Mouse (Mus musculus) small intestine, adult 2 months (tissue): ENCODE data around the gene Tuba1a. TPM values are rescaled to one million over a fixed set of nuclear protein-coding genes. Genes with fewer than 3 reads are reported as not detected.
A peak's percentile ranks its signal among the peaks of the same experiment; 100 is the strongest.

Source experiments
- H3K27ac ChIP-seq: fragments of 200-500 bp; 2 replicates; pipeline ENCODE4 v1.5.1; 2012; ENCODE audit warnings: low read depth, low read length, control low read depth, inconsistent platforms; ENCODE audit not compliant: insufficient read depth
- H3K27me3 ChIP-seq: fragments of 200-500 bp; 2 replicates; pipeline ENCODE4 v1.6.1; 2012; ENCODE audit warnings: mild to moderate bottlenecking, moderate library complexity, low read length, inconsistent platforms; ENCODE audit not compliant: control insufficient read depth, insufficient read depth
- H3K36me3 ChIP-seq: fragments of 200-500 bp; 2 replicates; pipeline ENCODE4 v1.6.1; 2012; ENCODE audit warnings: mild to moderate bottlenecking, low read length, control low read depth, inconsistent platforms; ENCODE audit not compliant: control insufficient read depth, insufficient read depth
- H3K4me1 ChIP-seq: fragments of 200-500 bp; 2 replicates; pipeline ENCODE4 v1.6.1; 2012; ENCODE audit warnings: low read length, inconsistent platforms, mixed read lengths; ENCODE audit not compliant: control insufficient read depth, insufficient read depth, insufficient read length
- H3K4me3 ChIP-seq: fragments of 200-500 bp; 2 replicates; pipeline ENCODE4 v1.5.1; 2012; ENCODE audit warnings: low read depth, mild to moderate bottlenecking, control low read depth, inconsistent platforms, low read length, moderate library complexity
- CTCF ChIP-seq: fragments of 200-500 bp; IDR thresholded peaks from 2 replicates; pipeline ENCODE4 v1.5.1; 2012; ENCODE audit warnings: low read depth, mild to moderate bottlenecking, control low read depth, inconsistent platforms, low read length, moderate library complexity, mixed read lengths; ENCODE audit not compliant: insufficient replicate concordance, insufficient read length; ENCODE audit errors: extremely low read depth
- POLR2A ChIP-seq: fragments of 200-500 bp; IDR thresholded peaks from 2 replicates; pipeline ENCODE4 v1.6.1; 2012; ENCODE audit warnings: low read depth, mild to moderate bottlenecking, control low read depth, inconsistent platforms, low read length, moderate library complexity
- WGBS: fragments of 180-500 bp; shearing (Covaris S2); methylation state at CpG from one replicate; pipeline ENCODE4 v1.1.7; 2018; 5-methylcytosine and 5-hydroxymethylcytosine counted together
- polyA plus RNA-seq: library from polyadenylated mRNA; depleted of rRNA; stranded (reverse); fragments of >200 nt; gene quantifications from 2 replicates; pipeline ENCODE4 v1.2.3, GENCODE M21; 2012; rRNA removed

Gene Tuba1a
- polyA plus RNA-seq, 1 experiment: 99.6 TPM

DNA sequence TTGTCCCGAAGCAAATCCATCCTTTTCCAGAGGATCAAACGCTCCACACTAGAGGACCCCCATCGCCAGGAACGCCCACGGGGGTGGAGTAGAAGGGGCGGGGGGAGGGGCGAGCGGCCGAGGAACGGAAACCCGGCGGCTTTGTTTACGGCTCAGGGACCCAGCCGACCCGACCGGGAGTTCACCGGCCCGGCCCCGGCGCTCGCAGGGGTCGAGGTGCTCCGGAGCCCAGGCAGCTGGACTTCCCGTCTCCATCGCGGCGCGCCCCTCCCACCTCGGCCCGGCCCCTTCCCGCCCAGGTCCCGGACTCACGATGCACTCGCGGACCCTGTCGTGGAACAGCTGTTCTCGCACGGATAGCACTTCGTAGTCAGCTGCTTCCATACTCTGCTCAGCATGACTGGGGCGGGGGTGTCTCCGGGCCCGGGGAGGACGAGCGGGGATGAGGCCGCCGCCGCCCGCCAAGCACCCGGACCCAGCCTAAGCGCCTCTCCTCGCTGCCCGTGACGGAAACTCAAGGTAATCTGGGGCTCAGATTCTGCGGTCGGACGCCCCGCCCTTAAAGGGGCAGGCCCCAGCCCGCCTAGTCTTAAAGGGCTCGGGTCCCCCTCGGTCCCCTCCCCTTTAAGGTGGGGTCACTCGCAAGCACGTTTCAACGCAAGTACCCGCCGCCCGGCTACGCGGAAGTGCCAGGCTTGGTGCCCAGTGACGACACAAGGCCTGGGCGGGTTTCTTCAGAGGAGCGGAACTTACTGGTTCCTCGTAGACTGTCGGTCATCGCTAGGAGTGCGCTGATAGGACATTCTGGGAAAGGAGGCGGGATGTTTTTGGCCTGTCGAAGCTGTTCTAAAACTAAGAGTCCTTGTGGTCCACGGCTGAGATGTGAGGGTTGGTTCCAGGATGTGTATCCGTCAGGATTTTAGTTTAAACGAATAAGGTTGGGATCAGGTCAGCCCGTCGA lies 35.7 kb downstream of the Tuba1a start, which contains the start of gene Lmbr1l:
Gene Lmbr1l (minus strand): TSS at position 694 of the 961 bp plus-strand sequence.
- H3K4me1 ChIP-seq: peaks cover 7% of the 10 kb centered on the region; the same call in 1 of the 2 replicates
- under 1% methylated on average over 82 of the region's 82 CpGs for WGBS

DNA sequence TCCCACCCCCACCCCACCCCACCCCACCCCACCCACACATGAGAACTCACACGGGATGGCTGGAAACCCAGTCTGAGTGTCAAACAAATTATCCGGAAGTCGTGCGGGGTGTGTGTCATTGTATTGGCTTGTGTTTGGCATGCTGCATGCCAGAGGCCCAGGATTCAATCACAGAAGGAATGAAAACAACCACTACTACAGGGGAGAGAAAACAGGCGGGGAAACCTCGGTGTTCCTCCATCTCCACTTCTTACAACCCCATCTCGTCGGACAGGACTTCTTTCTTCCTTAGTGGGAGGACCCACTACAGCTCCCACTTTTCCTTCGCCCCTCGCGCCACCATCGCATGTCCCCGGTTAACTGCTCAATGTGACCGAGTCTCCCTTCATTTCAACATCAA lies 36.4 kb downstream of the Tuba1a start:
- H3K4me1 ChIP-seq: peaks cover 3% of the 10 kb centered on the region; the same call in 1 of the 2 replicates
- H3K27ac ChIP-seq: peak overlapping the region; percentile 40
- TF ChIP-seq POLR2A (no peak), CTCF (no peak)
- H3K36me3 ChIP-seq: peaks cover 22% of the 10 kb centered on the region
- WGBS: under 1% methylated on average over 14 of the region's 14 CpGs
- peak overlapping the region; percentile 78 for H3K4me3 ChIP-seq
- no peaks in the 10 kb centered on the region for H3K27me3 ChIP-seq

More for the DNA sequence above, 35.7 kb downstream of the Tuba1a start, which contains the start of gene Lmbr1l:
- Histone ChIP-seq H3K4me3 (peak within 1 kb of the TSS; percentile 78), H3K27me3 (no peaks in the 10 kb centered on the region), H3K27ac (peak within 1 kb of the TSS; percentile 74), H3K36me3 (peaks cover 14% of the 10 kb centered on the region)
- TF ChIP-seq POLR2A: peak; percentile 80
- 0 out of 2 replicates have a peak, but pooled peaks have one; percentile 18 for TF ChIP-seq CTCF

DNA sequence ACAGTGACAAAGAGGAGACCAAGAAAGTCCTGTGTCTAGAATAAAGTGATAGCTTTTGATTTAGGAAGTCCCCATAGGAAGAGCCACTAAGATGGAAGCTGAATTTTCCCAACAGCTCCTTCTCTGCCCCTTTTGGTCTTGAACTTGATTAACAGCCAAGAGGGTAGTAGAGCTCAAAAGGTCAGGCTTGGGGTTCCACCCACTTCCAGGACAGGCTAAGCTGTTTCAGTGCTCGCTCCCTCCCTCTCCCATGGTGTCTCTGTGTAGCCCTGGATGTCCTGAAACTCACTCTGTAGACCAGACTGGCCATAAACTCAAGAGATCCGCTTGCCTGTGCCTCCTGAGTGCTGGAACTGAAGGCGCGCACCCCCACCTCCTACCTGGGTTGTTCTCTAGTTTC lies 37.5 kb downstream of the Tuba1a start:
- peaks cover 32% of the 10 kb centered on the region for H3K36me3 ChIP-seq
- H3K27me3 ChIP-seq: no peaks in the 10 kb centered on the region
- TF ChIP-seq CTCF (no peak), POLR2A (no peak)
- H3K27ac ChIP-seq: no peak overlapping the region
- peaks cover 2% of the 10 kb centered on the region; the same call in 1 of the 2 replicates for H3K4me1 ChIP-seq
- 88% methylated on average over 4 of the region's 4 CpGs for WGBS
- no peak overlapping the region for H3K4me3 ChIP-seq

DNA sequence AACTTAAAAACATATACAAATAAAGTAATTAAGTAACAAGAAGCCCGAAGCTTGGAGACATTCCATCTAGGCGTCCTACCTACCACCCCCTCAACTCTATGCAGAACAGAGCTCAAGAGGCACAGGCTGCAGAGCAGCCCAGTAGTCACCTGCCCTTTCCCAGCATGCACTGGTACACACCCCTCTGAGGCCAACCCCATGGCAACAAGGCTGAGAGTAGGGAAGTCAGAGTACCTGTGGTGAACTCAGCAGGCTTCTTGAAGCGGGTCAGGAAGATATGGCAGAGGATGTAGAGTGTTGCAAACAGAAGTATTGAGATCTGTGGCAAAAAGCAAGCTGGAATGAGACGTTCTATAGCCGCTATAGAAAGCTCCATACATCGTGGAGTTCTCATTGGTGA lies 38.6 kb downstream of the Tuba1a start:
- Histone ChIP-seq H3K36me3 (peaks cover 39% of the 10 kb centered on the region), H3K27ac (no peak overlapping the region), H3K4me1 (peaks cover 2% of the 10 kb centered on the region; the same call in 1 of the 2 replicates), H3K4me3 (no peak overlapping the region), H3K27me3 (no peaks in the 10 kb centered on the region)
- TF ChIP-seq CTCF (no peak), POLR2A (no peak)
- WGBS: 93% methylated on average over 6 of the region's 6 CpGs

DNA sequence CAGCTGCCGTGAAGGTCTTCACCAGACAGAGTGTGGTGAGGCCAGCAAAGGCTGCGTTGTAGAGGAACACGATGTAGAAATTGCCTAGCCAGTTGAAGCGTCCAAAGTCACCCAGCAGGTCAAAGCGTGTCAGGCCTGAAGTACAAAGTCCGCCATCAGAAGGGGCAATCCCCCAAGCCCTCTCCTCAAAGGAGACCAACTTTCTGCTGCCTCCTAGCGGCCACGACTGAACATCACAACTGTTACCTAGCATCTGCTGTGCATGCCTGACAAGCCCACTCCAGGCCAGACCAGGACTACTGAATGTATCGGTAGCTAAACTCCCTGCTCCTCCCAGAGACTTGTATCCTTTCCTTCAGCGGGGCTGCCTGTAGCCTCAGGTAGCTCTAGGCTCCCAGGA lies 48.8 kb downstream of the Tuba1a start:
- no peaks in the 10 kb centered on the region for H3K27me3 ChIP-seq
- no peak overlapping the region for H3K27ac ChIP-seq
- H3K4me1 ChIP-seq: no peaks in the 10 kb centered on the region
- no peak overlapping the region for H3K4me3 ChIP-seq
- WGBS: 50% methylated on average over 10 of the region's 10 CpGs
- H3K36me3 ChIP-seq: peaks cover 49% of the 10 kb centered on the region
- TF ChIP-seq CTCF (peak; percentile 72; the same call in 1 of the 2 replicates), POLR2A (no peak)

DNA sequence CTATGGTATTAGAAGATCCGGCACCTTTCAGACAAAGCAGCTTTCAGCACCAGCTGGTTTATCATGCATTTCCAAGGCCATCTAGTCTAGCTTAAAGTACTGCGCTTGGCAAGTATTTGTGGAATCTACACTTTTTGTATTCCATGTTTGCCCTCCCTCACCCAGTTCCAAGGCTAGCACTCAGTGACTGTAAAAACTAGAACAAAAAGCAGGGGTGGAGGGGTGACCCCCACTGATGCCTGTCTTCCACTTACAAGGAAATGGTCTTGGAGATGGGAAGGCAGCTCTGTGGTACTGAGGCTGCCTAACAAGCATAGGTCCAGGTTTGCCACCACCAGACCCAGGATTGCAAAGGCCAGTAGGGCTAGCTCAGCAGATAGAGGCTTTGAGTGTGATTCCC lies 50.9 kb downstream of the Tuba1a start:
- 0 out of 2 replicates have a peak, but pooled peaks cover 2% of the 10 kb centered on the region for H3K4me1 ChIP-seq
- H3K27ac ChIP-seq: no peak overlapping the region
- TF ChIP-seq POLR2A: no peak
- TF ChIP-seq CTCF: no peak
- whole genome bisulfite sequencing: 91% methylated on average over 2 of the region's 2 CpGs
- no peak overlapping the region for H3K4me3 ChIP-seq
- H3K27me3 ChIP-seq: peaks cover 14% of the 10 kb centered on the region
- peaks cover 28% of the 10 kb centered on the region for H3K36me3 ChIP-seq

DNA sequence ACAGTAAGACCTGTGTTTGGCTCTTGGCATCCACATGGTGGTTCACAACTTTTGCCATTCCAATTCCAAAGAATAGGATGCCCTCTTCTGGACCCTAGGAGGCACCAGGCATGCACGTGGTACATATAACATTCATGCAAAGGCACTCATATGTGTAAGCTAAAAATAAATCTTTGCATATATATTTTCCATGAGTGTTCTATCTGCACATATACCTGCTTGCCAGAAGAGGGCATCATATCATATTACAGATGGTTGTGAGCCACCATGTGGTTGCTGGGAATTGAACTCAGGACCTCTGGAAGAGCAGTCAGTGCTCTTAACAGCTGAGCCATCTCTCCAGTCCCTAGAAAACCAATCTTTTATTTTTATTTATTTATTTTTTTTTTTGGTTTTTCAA lies 52.0 kb downstream of the Tuba1a start:
- peaks cover 23% of the 10 kb centered on the region for H3K27me3 ChIP-seq
- H3K4me3 ChIP-seq: no peak overlapping the region
- WGBS: 64% methylated on average over 1 of the region's 1 CpGs
- H3K36me3 ChIP-seq: peaks cover 19% of the 10 kb centered on the region
- 0 out of 2 replicates have a peak, but pooled peaks cover 2% of the 10 kb centered on the region for H3K4me1 ChIP-seq
- H3K27ac ChIP-seq: no peak overlapping the region
- TF ChIP-seq CTCF: no peak
- TF ChIP-seq POLR2A: no peak

Other genes with a start within 250 kb of the Tuba1a start
- gene Ccdc65, start 245.5 kb downstream of the Tuba1a start, polyA plus RNA-seq: 0.09 TPM in 1 of 2 replicates, not detected in the other
- gene Fkbp11, start 225.5 kb downstream of the Tuba1a start, polyA plus RNA-seq: 14.7 and 70.5 TPM in 2 replicates
- 43.3 and 104 TPM in 2 replicates for gene Arf3, start 190.5 kb downstream of the Tuba1a start, polyA plus RNA-seq
- gene Wnt10b, start 175.6 kb downstream of the Tuba1a start, polyA plus RNA-seq: 0.17 and 0.18 TPM in 2 replicates
- 0.06 TPM in 1 of 2 replicates, not detected in the other for gene Wnt1, start 163.8 kb downstream of the Tuba1a start, polyA plus RNA-seq
- not detected in 2 replicates for gene Ddn, start 144.2 kb downstream of the Tuba1a start, polyA plus RNA-seq
- gene Prkag1, start 122.2 kb downstream of the Tuba1a start, polyA plus RNA-seq: 34.0 and 65.7 TPM in 2 replicates
- 19.4 and 36.2 TPM in 2 replicates for gene Kmt2d, start 82.5 kb downstream of the Tuba1a start, polyA plus RNA-seq
- gene Rhebl1, start 59.2 kb downstream of the Tuba1a start, polyA plus RNA-seq: 5.3 and 24.1 TPM in 2 replicates
- gene Dhh, start 55.2 kb downstream of the Tuba1a start, polyA plus RNA-seq: 0.33 and 0.55 TPM in 2 replicates
- gene Lmbr1l, start 35.5 kb downstream of the Tuba1a start, polyA plus RNA-seq: 183 and 395 TPM in 2 replicates
- gene Tuba1b, start 19.1 kb downstream of the Tuba1a start, polyA plus RNA-seq: 455 and 523 TPM in 2 replicates
- gene Gm49450, start 152 bp downstream of the Tuba1a start, polyA plus RNA-seq: 1.2 and 23.9 TPM in 2 replicates
- gene Tuba1c, start 76.2 kb upstream of the Tuba1a start, polyA plus RNA-seq: 252 and 382 TPM in 2 replicates
- 4.6 and 4.8 TPM in 2 replicates for gene Prph, start 101.5 kb upstream of the Tuba1a start, polyA plus RNA-seq
- gene Troap, start 120.9 kb upstream of the Tuba1a start, polyA plus RNA-seq: 5.3 and 9.0 TPM in 2 replicates
- not detected in 2 replicates for gene C1ql4, start 134.1 kb upstream of the Tuba1a start, polyA plus RNA-seq
- 24.6 and 43.2 TPM in 2 replicates for gene Dnajc22, start 139.5 kb upstream of the Tuba1a start, polyA plus RNA-seq
- 1.6 and 3.9 TPM in 2 replicates for gene Spats2, start 172.2 kb upstream of the Tuba1a start, polyA plus RNA-seq